Mouse (Mus musculus) left cerebral cortex, postnatal 36 days (tissue): ENCODE data around the gene Minpp1. TPM values are rescaled to one million over a fixed set of nuclear protein-coding genes. Genes with fewer than 3 reads are reported as not detected.

Source experiments
- total RNA-seq, 2 experiments: library from RNA; stranded (reverse); gene quantifications; 2 replicates each; pipeline ENCODE4 v1.2.3; 2021

Minpp1 gene
- total RNA-seq, 2 experiments from 2014 or later: 68.4 to 73.9 TPM

Other genes with a start within 250 kb of the Minpp1 start
- 10 to 100 TPM; 38.5 to 58.1 TPM for gene Sgms1, start 96.1 kb upstream of the Minpp1 start, total RNA-seq
- 10 to 100 TPM; 23.2 to 46.0 TPM for gene Rpl9-ps6, start 19.2 kb upstream of the Minpp1 start, total RNA-seq
- gene Papss2, start 110.0 kb downstream of the Minpp1 start, total RNA-seq: 1 to 10 TPM; 7.7 to 8.0 TPM